Mouse (Mus musculus): Measurements from ENCODE around the gene Il18bp.
A peak's percentile ranks its signal among the peaks of the same experiment; 100 is the strongest.

DNA sequence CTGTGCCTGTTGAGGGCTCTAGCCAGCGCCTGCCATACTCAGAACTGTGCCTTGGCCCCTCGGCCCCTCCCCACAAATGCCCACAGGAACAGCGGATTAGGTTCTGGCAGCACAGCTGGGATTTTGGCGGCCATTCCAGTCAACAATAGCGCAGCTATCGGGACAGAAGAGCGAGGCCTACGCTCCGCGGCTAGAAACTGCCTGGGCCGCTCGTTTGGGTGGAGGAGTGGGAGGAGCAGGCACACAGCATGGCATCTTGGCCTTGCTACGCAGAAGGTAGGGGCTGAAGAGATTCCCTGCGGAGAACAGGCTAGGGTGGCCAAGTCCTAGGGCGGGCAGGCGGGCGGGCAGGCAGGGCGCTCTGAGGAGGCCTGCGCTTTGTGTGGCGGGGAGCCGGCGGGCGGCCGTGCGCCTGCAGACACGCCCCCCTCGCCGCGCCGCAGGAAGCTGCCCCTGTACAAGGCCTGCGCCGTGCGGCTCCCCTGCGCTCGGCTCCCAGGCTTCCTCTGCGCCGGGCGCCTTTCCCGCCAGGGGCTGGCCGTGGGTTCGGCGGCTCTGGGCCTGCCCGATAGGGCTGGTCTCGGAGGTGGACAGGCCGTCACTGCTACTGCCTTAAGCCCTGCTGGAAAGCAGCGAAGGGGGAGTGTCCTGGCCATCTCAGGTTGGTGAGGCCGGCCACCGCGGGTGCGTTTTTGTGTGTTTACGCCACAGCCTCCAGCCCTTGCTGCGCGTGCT is 48.6 kb downstream of the Il18bp start:
- TF ChIP-seq CTCF (IDR thresholded peaks at IDR 0.05; ENCODE audit: extremely low read depth, insufficient read depth, insufficient read length, insufficient replicate concordance) (no peak), POLR2A (IDR thresholded peaks at IDR 0.05; ENCODE audit: low read depth, low read length) (peak; percentile 33)

Data from spleen, adult 2 months (tissue).